Mouse (Mus musculus) MEL (cell line): ENCODE results near the gene Immp2l. TPM values are rescaled to one million over a fixed set of nuclear protein-coding genes. Genes with fewer than 3 reads are reported as not detected.

Source experiments
- DNase-seq: peaks from one replicate; pipeline ENCODE4 v3.0.0; 2011; ENCODE audit warnings: low read depth, low spot score
- H3K27ac ChIP-seq: 2 replicates; pipeline ENCODE4 v1.5.1; 2012; ENCODE audit warnings: low read depth, mild to moderate bottlenecking, control low read depth, low read length, moderate library complexity; ENCODE audit not compliant: control insufficient read depth
- H3K27me3 ChIP-seq, 2 experiments: fragments of 150-350 bp in 1 of 2; sonication (generic) in 1 of 2; 2 replicates each; pipeline ENCODE4 v1.6.1; 2012; ENCODE audit warnings: low read length in 2 of 2, mild to moderate bottlenecking in 2 of 2, improper control_type of control experiment in 1 of 2, moderate library complexity in 1 of 2; ENCODE audit not compliant: insufficient read depth in 2 of 2, control insufficient read depth in 1 of 2
- H3K36me3 ChIP-seq, 2 experiments: 2 replicates each; pipeline ENCODE4 v1.6.1; 2012 to 2014; ENCODE audit warnings: low read length in 2 of 2, improper control_type of control experiment in 1 of 2, inconsistent platforms in 1 of 2, mild to moderate bottlenecking in 1 of 2; ENCODE audit not compliant: insufficient read depth in 2 of 2, control insufficient read depth in 1 of 2
- H3K4me1 ChIP-seq, 2 experiments: fragments of 150-350 bp in 1 of 2; sonication (generic) in 1 of 2; 2 replicates each; pipeline ENCODE4 v1.6.1; 2012; ENCODE audit warnings: low read length in 2 of 2, improper control_type of control experiment in 1 of 2, mild to moderate bottlenecking in 1 of 2; ENCODE audit not compliant: insufficient read depth in 2 of 2, control insufficient read depth in 1 of 2
- H3K4me3 ChIP-seq, 2 experiments: fragments of 150-350 bp in 1 of 2; sonication (generic) in 1 of 2; 2 replicates each; pipeline ENCODE4 v1.5.1; 2012; ENCODE audit warnings: low read depth in 2 of 2, low read length in 2 of 2, mild to moderate bottlenecking in 2 of 2, moderate library complexity in 2 of 2, control low read depth in 1 of 2, improper control_type of control experiment in 1 of 2; ENCODE audit not compliant: control insufficient read depth in 1 of 2, insufficient read depth in 1 of 2
- H3K79me2 ChIP-seq: 2 replicates; pipeline ENCODE4 v1.6.1; 2012; ENCODE audit warnings: mild to moderate bottlenecking, low read length, moderate library complexity; ENCODE audit not compliant: control insufficient read depth, poor library complexity, insufficient read depth
- H3K9ac ChIP-seq: 2 replicates; pipeline ENCODE4 v1.6.1; 2012; ENCODE audit warnings: low read depth, mild to moderate bottlenecking, control low read depth, low read length, moderate library complexity; ENCODE audit not compliant: control insufficient read depth, poor library complexity, severe bottlenecking
- H3K9me3 ChIP-seq: fragments of 150-350 bp; sonication (generic); replicated peaks from 2 replicates; pipeline ENCODE4 v1.6.1; 2012; ENCODE audit warnings: mild to moderate bottlenecking, low read length, improper control_type of control experiment, moderate library complexity; ENCODE audit not compliant: insufficient read depth
- CTCF ChIP-seq, 3 experiments: IDR thresholded peaks in 2 of 3; conservative IDR thresholded peaks in 1 of 3; 2 replicates each; pipeline ENCODE4 v1.5.1; 2011 to 2012; ENCODE audit warnings: low read length in 3 of 3, low read depth in 2 of 3, mild to moderate bottlenecking in 2 of 3, improper control_type of control experiment in 1 of 3, inconsistent platforms in 1 of 3, mixed read lengths in 1 of 3, moderate library complexity in 1 of 3; ENCODE audit not compliant: control insufficient read depth in 1 of 3, insufficient read depth in 1 of 3, poor library complexity in 1 of 3, severe bottlenecking in 1 of 3
- EP300 ChIP-seq, 2 experiments: IDR thresholded peaks; 2 replicates each; pipeline ENCODE4 v1.6.1; 2011; ENCODE audit warnings: improper control_type of control experiment in 2 of 2, low read length in 2 of 2, low read depth in 1 of 2, mild to moderate bottlenecking in 1 of 2
- ETS1 ChIP-seq: IDR thresholded peaks from 2 replicates; pipeline ENCODE4 v1.6.1; 2012; ENCODE audit warnings: low read depth, mild to moderate bottlenecking, inconsistent platforms, low read length, improper control_type of control experiment, moderate library complexity
- GATA1 ChIP-seq: IDR thresholded peaks from 2 replicates; pipeline ENCODE4 v1.6.1; 2011; ENCODE audit warnings: low read depth, low read length, improper control_type of control experiment
- MEF2A ChIP-seq: IDR thresholded peaks from 2 replicates; pipeline ENCODE4 v1.6.1; 2014; ENCODE audit warnings: low read depth, mild to moderate bottlenecking, inconsistent platforms, low read length, improper control_type of control experiment; ENCODE audit not compliant: poor library complexity, insufficient replicate concordance, severe bottlenecking; ENCODE audit errors: extremely low read depth
- MYB ChIP-seq: IDR thresholded peaks from 2 replicates; pipeline ENCODE4 v1.6.1; 2011; ENCODE audit warnings: mild to moderate bottlenecking, low read depth, low read length, improper control_type of control experiment
- MYC ChIP-seq: IDR thresholded peaks from 2 replicates; pipeline ENCODE4 v1.6.1; 2011; ENCODE audit warnings: low read depth, mild to moderate bottlenecking, low read length, improper control_type of control experiment, moderate library complexity
- POLR2AphosphoS2 ChIP-seq: IDR thresholded peaks from 2 replicates; pipeline ENCODE4 v1.6.1; 2011; ENCODE audit warnings: low read length, improper control_type of control experiment
- RAD21 ChIP-seq: IDR thresholded peaks from 2 replicates; pipeline ENCODE4 v1.6.1; 2011; ENCODE audit warnings: mild to moderate bottlenecking, low read depth, low read length, improper control_type of control experiment
- SMC3 ChIP-seq: IDR thresholded peaks from 2 replicates; pipeline ENCODE4 v1.6.1; 2011; ENCODE audit warnings: low read depth, low read length, improper control_type of control experiment
- TAL1 ChIP-seq: IDR thresholded peaks from 2 replicates; pipeline ENCODE4 v1.6.1; 2012; ENCODE audit warnings: mild to moderate bottlenecking, inconsistent platforms, low read length, moderate library complexity, mixed read lengths
- USF1 ChIP-seq: IDR thresholded peaks from 2 replicates; pipeline ENCODE4 v1.6.1; 2014; ENCODE audit warnings: low read depth, mild to moderate bottlenecking, inconsistent platforms, low read length, improper control_type of control experiment, moderate library complexity
- ZC3H11A ChIP-seq: IDR thresholded peaks from 2 replicates; pipeline ENCODE4 v1.6.1; 2012; ENCODE audit warnings: low read depth, mild to moderate bottlenecking, inconsistent platforms, low read length, improper control_type of control experiment
- ZKSCAN1 ChIP-seq: IDR thresholded peaks from 2 replicates; pipeline ENCODE4 v1.6.1; 2012; ENCODE audit warnings: low read depth, mild to moderate bottlenecking, inconsistent platforms, low read length, improper control_type of control experiment, moderate library complexity
- polyA plus RNA-seq, 2 experiments: library from polyadenylated mRNA; stranded (reverse) in 1 of 2; unstranded in 1 of 2; fragments of >175 nt in 1 of 2; fragments of >200 nt in 1 of 2; gene quantifications; 2 replicates each; pipeline versions ENCODE4 v1.2.1 to v1.2.4; 2012; ENCODE audit warnings: low replicate concordance in 2 of 2, low read depth in 1 of 2; ENCODE audit not compliant: insufficient read length in 2 of 2, insufficient read depth in 1 of 2, missing spikeins in 1 of 2
- total RNA-seq: library from RNA; depleted of rRNA; stranded (reverse); fragments of 300-350 nt; gene quantifications from 2 replicates; pipeline ENCODE4 v1.2.3, GENCODE M21; 2012

Gene Immp2l
- total and polyA plus RNA-seq, 3 experiments: 4.0 to 5.0 TPM; not detected in 1

- TF ChIP-seq ETS1: no peak
- TF ChIP-seq USF1: no peak
- no peak for TF ChIP-seq RAD21
- TF ChIP-seq CTCF (IDR thresholded peaks at IDR 0.05 in 2 of 3, conservative IDR thresholded peaks at IDR 0.05 in 1 of 3; ENCODE audit: control insufficient read depth in 1 of 3, insufficient read depth in 1 of 3, low read depth in 2 of 3, low read length in 3 of 3, poor library complexity in 1 of 3, severe bottlenecking in 1 of 3): no peak
- TF ChIP-seq POLR2AphosphoS2: no peak
- TF ChIP-seq GATA1: no peak
- TF ChIP-seq, all 39 proteins: peak for 0
- no peak overlapping the region for H3K4me3 ChIP-seq
- H3K27me3 ChIP-seq: no peaks in the 10 kb centered on the region
- H3K9me3 ChIP-seq: no peaks in the 10 kb centered on the region
- H3K79me2 ChIP-seq: no peaks in the 10 kb centered on the region
- no peak for DNase-seq
- no peaks in the 10 kb centered on the region for H3K36me3 ChIP-seq
- no peak overlapping the region for H3K9ac ChIP-seq
- H3K4me1 ChIP-seq: no peaks in the 10 kb centered on the region
- no peak overlapping the region for H3K27ac ChIP-seq
Measured at GRCm38 (mm10) chr12:41615271-41615670, 591.4 kb downstream of the Immp2l start.

GRCm38 (mm10) chr12:41621341-41621740 lies 597.5 kb downstream of the Immp2l start:
- TF ChIP-seq MYC: no peak
- TF ChIP-seq ZC3H11A: no peak
- TF ChIP-seq SMC3: no peak
- no peak for TF ChIP-seq EP300 (IDR thresholded peaks at IDR 0.05; ENCODE audit: low read depth in 1 of 2, low read length in 2 of 2)
- no peak for TF ChIP-seq TAL1
- TF ChIP-seq POLR2AphosphoS2: no peak
- TF ChIP-seq ZKSCAN1: no peak
- Histone ChIP-seq H3K4me3 (no peak overlapping the region), H3K79me2 (no peaks in the 10 kb centered on the region), H3K36me3 (no peaks in the 10 kb centered on the region), H3K27ac (no peak overlapping the region), H3K9ac (no peak overlapping the region), H3K27me3 (no peaks in the 10 kb centered on the region), H3K4me1 (no peaks in the 10 kb centered on the region), H3K9me3 (no peaks in the 10 kb centered on the region)
- DNase-seq: no peak

- Histone ChIP-seq H3K4me3 (no peak overlapping the region), H3K27me3 (no peaks in the 10 kb centered on the region), H3K36me3 (no peaks in the 10 kb centered on the region), H3K9me3 (no peaks in the 10 kb centered on the region), H3K27ac (no peak overlapping the region), H3K79me2 (no peaks in the 10 kb centered on the region), H3K9ac (no peak overlapping the region), H3K4me1 (no peaks in the 10 kb centered on the region)
- no peak for TF ChIP-seq MYB
- no peak for TF ChIP-seq MEF2A
- no peak for DNase-seq
Measured at GRCm38 (mm10) chr12:41643262-41643661, 619.4 kb downstream of the Immp2l start.
